Mouse (Mus musculus): ENCODE measurements around the gene Bicd2. TPM values are rescaled to one million over a fixed set of nuclear protein-coding genes. Genes with fewer than 3 reads are reported as not detected.

Gene Bicd2
- polyA plus RNA-seq (2015; fragmentation: Illumina TruSeq; extraction: RNeasy Lipid Tissue Mini Kit (QIAGEN cat#74804); ENCODE audit: insufficient read depth, low read depth, low replicate concordance), result 7.6 TPM

DNA sequence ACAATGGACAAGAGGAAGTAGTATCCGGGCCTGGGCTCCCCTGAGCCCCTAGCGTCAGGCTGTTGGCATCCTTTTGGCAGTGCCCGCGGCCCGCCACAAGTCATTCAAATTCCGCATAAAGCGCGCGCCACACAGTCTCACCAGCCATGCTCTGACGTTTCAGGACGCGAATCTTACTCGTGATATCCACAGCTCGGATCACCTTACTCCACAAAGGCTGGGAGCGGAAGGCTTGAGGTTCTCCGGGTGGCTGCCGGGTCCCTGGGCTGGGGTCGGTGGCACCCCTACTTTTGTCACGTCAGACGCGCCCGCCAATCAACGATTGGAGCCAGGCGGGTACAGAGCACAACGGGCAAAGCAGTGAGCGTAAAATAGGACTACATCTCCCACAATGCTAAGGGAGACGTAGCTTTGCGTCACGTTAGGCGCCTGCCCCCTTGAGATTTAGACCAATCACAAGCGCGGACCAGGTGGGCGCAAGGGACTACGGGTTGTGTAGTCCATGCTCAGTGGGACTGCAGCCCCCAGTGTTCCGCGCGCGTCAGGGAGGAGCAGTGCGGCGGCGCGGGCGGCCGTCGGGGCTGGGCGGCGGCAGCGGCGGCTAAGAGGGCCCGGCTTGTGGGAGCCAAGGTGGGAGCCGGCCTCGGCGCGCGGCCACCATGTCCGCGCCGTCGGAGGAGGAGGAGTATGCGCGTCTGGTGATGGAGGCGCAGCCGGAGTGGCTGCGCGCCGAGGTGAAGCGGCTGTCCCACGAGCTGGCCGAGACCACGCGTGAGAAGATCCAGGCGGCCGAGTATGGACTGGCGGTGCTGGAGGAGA lies at the start of gene Bicd2:
Bicd2 (plus strand) TSS at position 574 of the 819 bp plus-strand sequence.

DNA sequence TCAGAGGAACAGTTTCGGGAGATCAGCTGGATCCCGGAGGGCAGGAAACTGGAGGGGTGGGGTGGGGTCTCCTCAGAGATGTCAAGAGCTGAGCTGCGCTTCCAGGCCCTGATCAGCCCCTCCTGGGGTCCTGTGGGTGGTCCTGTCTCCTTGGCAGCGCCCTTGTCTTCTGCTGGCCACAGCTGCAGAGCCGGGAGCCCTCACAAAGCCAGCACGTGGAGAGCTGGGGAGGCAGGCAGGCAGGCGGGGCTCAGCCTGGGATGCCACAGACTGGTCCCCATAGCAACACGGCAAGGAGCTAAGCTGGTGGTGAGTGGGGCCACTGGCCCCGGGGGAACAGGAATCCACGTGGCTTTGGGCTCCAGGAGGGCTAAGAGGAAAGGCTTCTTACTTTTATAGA lies 21.3 kb upstream of the Bicd2 start, which contains the start of gene Fgd3:
Fgd3 (minus strand) TSS at position 272 of the 400 bp plus-strand sequence.

DNA sequence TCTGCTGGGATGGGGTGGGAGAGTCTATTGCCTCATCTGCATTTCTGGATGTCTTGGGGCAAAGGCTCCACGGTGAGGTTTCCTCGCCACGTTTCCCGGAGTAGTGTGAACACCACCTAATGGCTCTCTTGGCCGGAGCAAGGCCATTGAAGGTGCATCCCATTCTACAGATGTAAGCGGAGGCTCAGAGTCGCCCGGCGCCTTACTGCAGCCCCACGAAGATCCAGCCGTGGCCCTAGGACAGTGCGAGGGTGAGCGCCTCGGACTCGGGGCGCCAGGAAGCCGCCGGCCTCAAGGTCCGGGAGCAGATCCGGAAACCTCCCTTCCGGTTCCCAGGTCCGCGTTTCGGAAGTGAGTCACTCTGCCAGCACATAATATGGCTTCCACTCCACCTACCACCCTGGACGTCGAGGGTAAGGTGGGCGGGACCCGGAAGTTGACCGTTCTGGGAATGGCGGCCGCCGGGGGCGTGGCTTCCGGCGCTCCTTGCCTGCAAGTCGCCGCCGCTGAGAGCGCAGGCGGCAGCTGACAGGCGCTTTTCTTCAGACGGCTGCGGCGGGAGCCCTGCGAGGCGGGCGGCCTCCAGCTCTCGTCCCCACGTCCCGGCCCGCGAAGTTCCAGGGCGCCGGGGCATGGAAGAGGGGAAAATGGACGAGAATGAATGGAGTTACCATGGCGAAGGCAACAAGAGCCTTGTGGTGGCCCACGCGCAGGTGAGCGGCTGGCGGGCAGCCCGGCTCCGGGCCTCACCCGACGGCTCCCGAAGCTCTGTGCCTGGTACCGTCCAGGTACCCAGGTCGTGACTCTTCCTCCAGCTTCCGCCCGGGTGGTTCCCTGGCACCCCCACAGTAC lies 79.6 kb downstream of the Bicd2 start, which contains the start of gene Ippk:
Ippk (plus strand) TSS at position 496 of the 852 bp plus-strand sequence.

Other genes with a start within 250 kb of the Bicd2 start
- gene Wnk2, start 193.6 kb upstream of the Bicd2 start, polyA plus RNA-seq (2015; fragmentation: Illumina TruSeq; extraction: RNeasy Lipid Tissue Mini Kit (QIAGEN cat#74804); ENCODE audit: insufficient read depth, low read depth, low replicate concordance), result 3.7 TPM
- gene Ninj1, start 154.1 kb upstream of the Bicd2 start, polyA plus RNA-seq (2015; fragmentation: Illumina TruSeq; extraction: RNeasy Lipid Tissue Mini Kit (QIAGEN cat#74804); ENCODE audit: insufficient read depth, low read depth, low replicate concordance), result 19.4 TPM
- 18.2 TPM for gene Card19, start 125.5 kb upstream of the Bicd2 start, polyA plus RNA-seq (2015; fragmentation: Illumina TruSeq; extraction: RNeasy Lipid Tissue Mini Kit (QIAGEN cat#74804); ENCODE audit: insufficient read depth, low read depth, low replicate concordance)
- 0.87 TPM for gene Susd3, start 92.9 kb upstream of the Bicd2 start, polyA plus RNA-seq (2015; fragmentation: Illumina TruSeq; extraction: RNeasy Lipid Tissue Mini Kit (QIAGEN cat#74804); ENCODE audit: insufficient read depth, low read depth, low replicate concordance)
- gene Fgd3, start 21.3 kb upstream of the Bicd2 start, polyA plus RNA-seq (2015; fragmentation: Illumina TruSeq; extraction: RNeasy Lipid Tissue Mini Kit (QIAGEN cat#74804); ENCODE audit: insufficient read depth, low read depth, low replicate concordance), result 0.61 TPM
- gene Ippk, start 79.7 kb downstream of the Bicd2 start, polyA plus RNA-seq (2015; fragmentation: Illumina TruSeq; extraction: RNeasy Lipid Tissue Mini Kit (QIAGEN cat#74804); ENCODE audit: insufficient read depth, low read depth, low replicate concordance), result 3.1 TPM
- gene Tes3-ps, start 151.7 kb downstream of the Bicd2 start, polyA plus RNA-seq (2015; fragmentation: Illumina TruSeq; extraction: RNeasy Lipid Tissue Mini Kit (QIAGEN cat#74804); ENCODE audit: insufficient read depth, low read depth, low replicate concordance), result not detected
- 4.7 TPM for gene Ecm2, start 163.2 kb downstream of the Bicd2 start, polyA plus RNA-seq (2015; fragmentation: Illumina TruSeq; extraction: RNeasy Lipid Tissue Mini Kit (QIAGEN cat#74804); ENCODE audit: insufficient read depth, low read depth, low replicate concordance)
- gene Aspn, start 202.9 kb downstream of the Bicd2 start, polyA plus RNA-seq (2015; fragmentation: Illumina TruSeq; extraction: RNeasy Lipid Tissue Mini Kit (QIAGEN cat#74804); ENCODE audit: insufficient read depth, low read depth, low replicate concordance), result 5.0 TPM
- gene Omd, start 240.9 kb downstream of the Bicd2 start, polyA plus RNA-seq (2015; fragmentation: Illumina TruSeq; extraction: RNeasy Lipid Tissue Mini Kit (QIAGEN cat#74804); ENCODE audit: insufficient read depth, low read depth, low replicate concordance), result 0.66 TPM